ENCODE assay signal across 9 mouse cellular contexts in genomic region chrX:107477066-107477465, GRCm38 (mm10).
DNase-seq lines count a peak whose midpoint lies in the region; ATAC-seq and TF ChIP-seq lines count a peak whose summit lies in the region.
"Had no signal": no experiment of that assay in that cellular context is flagged by ENCODE, and none has a peak within 500 bp of the region (broad histone marks: within the 10 kb centered on the region; RNA-seq: fewer than 3 reads in every experiment).

No protein-coding gene starts in this region.

- no peaks in the 10 kb centered on the region for H3K4me1 ChIP-seq in liver, adult 2 months (ENCODE audit: control insufficient read depth, insufficient read depth, low read length)
- H3K4me1 ChIP-seq: heart, embryonic 15.5 days had no signal

- H3K27me3 ChIP-seq in liver, adult 2 months (ENCODE audit: control insufficient read depth, insufficient read depth, low read length): no peaks in the 10 kb centered on the region
- H3K27me3 ChIP-seq: heart, embryonic 15.5 days had no signal

- no peak for ATAC-seq in monocyte, adult 5-6 weeks (replicated peaks; ENCODE audit: insufficient number of reproducible peaks, low FRiP score, low TSS enrichment, poor library complexity, severe bottlenecking)

- intact Hi-C loops in heart, postnatal 14 days (cut with DNase I): loop anchor here (5.0 kb wide), 1 partner anchor 680 kb away; no protein-coding TSS in a partner anchor

- no peak overlapping the region for H3K27ac ChIP-seq in liver, adult 2 months (replicated peaks; ENCODE audit: insufficient read depth, low read depth, low read length)
- H3K27ac ChIP-seq: heart, embryonic 15.5 days had no signal

- no peak for TF ChIP-seq POLR2A in liver, adult 2 months (IDR thresholded peaks at IDR 0.05; ENCODE audit: extremely low read depth, insufficient read depth, low read length)

- peak; percentile 19 to 32 for DNase-seq in layer of hippocampus, postnatal 10 days (ENCODE audit: low spot score in 2 of 2)
- no peak for DNase-seq in layer of hippocampus, adult 9-10 months (ENCODE audit: low spot score)
- DNase-seq in NIH3T3 (ENCODE audit: low read depth): peak; percentile 59
- peak; percentile 8 for DNase-seq in cerebellum, adult 8-10 months
- DNase-seq in heart, postnatal 14 days: peak; percentile 13 to 54
- peak; percentile 10 for DNase-seq in liver, adult 2 months (ENCODE audit: extremely low read depth, low read depth, low spot score)
- DNase-seq in right cerebral cortex, postnatal 10 days (ENCODE audit: low spot score in 2 of 2): peak; percentile 35 to 49

- H3K79me2 ChIP-seq in liver, adult 2 months (ENCODE audit: control insufficient read depth, insufficient read depth, low read length): no peaks in the 10 kb centered on the region

- H3K36me3 ChIP-seq in liver, adult 2 months (ENCODE audit: control insufficient read depth, insufficient read depth, low read length): no peaks in the 10 kb centered on the region
- H3K36me3 ChIP-seq: heart, embryonic 15.5 days had no signal

- TF ChIP-seq CTCF in liver, adult 2 months (IDR thresholded peaks at IDR 0.05; ENCODE audit: low read depth, low read length): peak; percentile 38

- WGBS in liver, adult 2 months: 4% methylated on average over 5 of the region's 5 CpGs

- H3K9ac ChIP-seq in liver, adult 2 months (ENCODE audit: low read depth, low read length): no peak overlapping the region
- H3K9ac ChIP-seq: heart, embryonic 15.5 days had no signal

- no peak overlapping the region for H3K4me3 ChIP-seq in liver, adult 2 months (ENCODE audit: insufficient read depth, low read depth, low read length)
- H3K4me3 ChIP-seq: heart, embryonic 15.5 days had no signal
